Mouse (Mus musculus) kidney, adult 11 months (tissue): ENCODE results near the gene Spata32.

Experiments
- DNase-seq: peaks from one replicate; pipeline ENCODE4 v3.0.0; 2022

The Spata32 gene

GRCm38 (mm10) chr11:103217790-103218516, at the start of gene Spata32:
Spata32 (minus strand) TSS chr11:103218432.
- no peak for DNase-seq

GRCm38 (mm10) chr11:103267346-103268219, 49.4 kb upstream of the Spata32 start, which contains the start of gene Map3k14:
Map3k14 (minus strand) TSS chr11:103267472.
- peak; percentile 100 for DNase-seq

- DNase-seq: no peak
These were observed 48.6 kb upstream of the Spata32 start for GRCm38 (mm10) chr11:103266729-103267345.

GRCm38 (mm10) chr11:103265856-103266255, 47.6 kb upstream of the Spata32 start:
- DNase-seq: no peak

- DNase-seq: no peak
These were observed 47.0 kb upstream of the Spata32 start for GRCm38 (mm10) chr11:103265211-103265610.

- no peak for DNase-seq
These were observed 46.3 kb upstream of the Spata32 start for GRCm38 (mm10) chr11:103264427-103265005.

GRCm38 (mm10) chr11:103263551-103263950, 45.3 kb upstream of the Spata32 start:
- DNase-seq: no peak

GRCm38 (mm10) chr11:103262412-103263267, 44.4 kb upstream of the Spata32 start:
- DNase-seq: no peak

- DNase-seq: peak; percentile 68
These were observed 43.6 kb upstream of the Spata32 start for GRCm38 (mm10) chr11:103261671-103262411.

- DNase-seq: no peak
These were observed 42.4 kb upstream of the Spata32 start for GRCm38 (mm10) chr11:103260515-103261192.

GRCm38 (mm10) chr11:103260034-103260433, 41.8 kb upstream of the Spata32 start:
- DNase-seq: no peak

- no peak for DNase-seq
These were observed 39.8 kb upstream of the Spata32 start for GRCm38 (mm10) chr11:103257938-103258481.

GRCm38 (mm10) chr11:103253605-103254004, 35.4 kb upstream of the Spata32 start:
- no peak for DNase-seq

GRCm38 (mm10) chr11:103252380-103252779, 34.1 kb upstream of the Spata32 start:
- no peak for DNase-seq

GRCm38 (mm10) chr11:103250324-103250723, 32.1 kb upstream of the Spata32 start:
- DNase-seq: no peak

GRCm38 (mm10) chr11:103249509-103249908, 31.3 kb upstream of the Spata32 start:
- DNase-seq: no peak

GRCm38 (mm10) chr11:103248837-103249236, 30.6 kb upstream of the Spata32 start:
- no peak for DNase-seq

- DNase-seq: peak; percentile 79
These were observed 29.4 kb upstream of the Spata32 start for GRCm38 (mm10) chr11:103247504-103248177.

GRCm38 (mm10) chr11:103246731-103247290, 28.6 kb upstream of the Spata32 start:
- no peak for DNase-seq
